Mouse (Mus musculus) thymus, adult 2 months (tissue): ENCODE results near the gene Tmem59l. TPM values are rescaled to one million over a fixed set of nuclear protein-coding genes. Genes with fewer than 3 reads are reported as not detected.

ENCODE experiments used
- DNase-seq: peaks from one replicate; pipeline ENCODE4 v3.0.0; 2021
- H3K27ac ChIP-seq: fragments of 200-500 bp; 2 replicates; pipeline ENCODE4 v1.5.1; 2012; ENCODE audit warnings: low read length, control low read depth; ENCODE audit not compliant: control insufficient read depth, insufficient read depth
- H3K27me3 ChIP-seq: fragments of 200-500 bp; 2 replicates; pipeline ENCODE4 v1.6.1; 2012; ENCODE audit warnings: mild to moderate bottlenecking, low read length, moderate library complexity, mixed read lengths; ENCODE audit not compliant: control insufficient read depth, insufficient read depth
- H3K36me3 ChIP-seq: fragments of 200-500 bp; 2 replicates; pipeline ENCODE4 v1.6.1; 2012; ENCODE audit warnings: mild to moderate bottlenecking, low read length, moderate library complexity; ENCODE audit not compliant: control insufficient read depth, insufficient read depth
- H3K4me1 ChIP-seq: fragments of 200-500 bp; replicated peaks from 2 replicates; pipeline ENCODE4 v1.6.1; 2012; ENCODE audit warnings: low read length; ENCODE audit not compliant: control insufficient read depth, insufficient read depth
- H3K4me3 ChIP-seq: fragments of 200-500 bp; 2 replicates; pipeline ENCODE4 v1.5.1; 2012; ENCODE audit warnings: mild to moderate bottlenecking, low read length, control low read depth, moderate library complexity; ENCODE audit not compliant: control insufficient read depth, insufficient read depth
- CTCF ChIP-seq: fragments of 200-500 bp; IDR thresholded peaks from 2 replicates; pipeline ENCODE4 v1.5.1; 2012; ENCODE audit warnings: mild to moderate bottlenecking, control low read depth, low read length, moderate library complexity, borderline replicate concordance; ENCODE audit not compliant: control insufficient read depth, poor library complexity, insufficient read depth; ENCODE audit errors: extremely low read depth
- POLR2A ChIP-seq: fragments of 200-500 bp; IDR thresholded peaks from 2 replicates; pipeline ENCODE4 v1.6.1; 2012; ENCODE audit warnings: mild to moderate bottlenecking, low read length, control low read depth, moderate library complexity; ENCODE audit not compliant: control insufficient read depth, poor library complexity, insufficient read depth; ENCODE audit errors: extremely low read depth
- WGBS: fragments of 180-500 bp; shearing (Covaris S2); methylation state at CpG from one replicate; pipeline ENCODE4 v1.1.7; 2018; 5-methylcytosine and 5-hydroxymethylcytosine counted together
- polyA plus RNA-seq: library from polyadenylated mRNA; depleted of rRNA; stranded (reverse); fragments of >200 nt; gene quantifications from 2 replicates; pipeline ENCODE4 v1.2.3, GENCODE M21; 2012

The Tmem59l gene
- polyA plus RNA-seq, 1 experiment: 0.39 TPM

GRCm38 (mm10) chr8:70453852-70454251, 33.3 kb downstream of the Tmem59l start:
- no peak for DNase-seq
- H3K36me3 ChIP-seq: no peaks in the 10 kb centered on the region
- no peaks in the 10 kb centered on the region for H3K27me3 ChIP-seq
- TF ChIP-seq CTCF: no peak
- TF ChIP-seq POLR2A: no peak
- H3K4me3 ChIP-seq: no peak overlapping the region
- H3K27ac ChIP-seq: no peak overlapping the region
- H3K4me1 ChIP-seq: peaks cover 11% of the 10 kb centered on the region
- 96% methylated on average over 5 of the region's 5 CpGs for WGBS

GRCm38 (mm10) chr8:70452196-70452966, 34.8 kb downstream of the Tmem59l start:
- 94% methylated on average over 52 of the region's 52 CpGs for WGBS
- Histone ChIP-seq H3K4me1 (peaks cover 11% of the 10 kb centered on the region), H3K36me3 (no peaks in the 10 kb centered on the region), H3K27me3 (no peaks in the 10 kb centered on the region), H3K27ac (no peak overlapping the region), H3K4me3 (no peak overlapping the region)
- no peak for DNase-seq
- TF ChIP-seq POLR2A (no peak), CTCF (no peak)

GRCm38 (mm10) chr8:70447639-70448420, 39.3 kb downstream of the Tmem59l start:
- no peak for DNase-seq
- Histone ChIP-seq H3K4me3 (no peak overlapping the region), H3K27ac (no peak overlapping the region), H3K27me3 (no peaks in the 10 kb centered on the region), H3K36me3 (no peaks in the 10 kb centered on the region), H3K4me1 (peaks cover 11% of the 10 kb centered on the region)
- WGBS: 88% methylated on average over 19 of the region's 19 CpGs
- TF ChIP-seq POLR2A (no peak), CTCF (no peak)

GRCm38 (mm10) chr8:70445988-70446387, 41.2 kb downstream of the Tmem59l start:
- no peak for DNase-seq
- Histone ChIP-seq H3K4me3 (no peak overlapping the region), H3K4me1 (peaks cover 11% of the 10 kb centered on the region), H3K36me3 (no peaks in the 10 kb centered on the region), H3K27ac (no peak overlapping the region), H3K27me3 (no peaks in the 10 kb centered on the region)
- TF ChIP-seq POLR2A (no peak), CTCF (no peak)
- WGBS: 82% methylated on average over 1 of the region's 1 CpGs

- Histone ChIP-seq H3K27me3 (no peaks in the 10 kb centered on the region), H3K4me3 (no peak overlapping the region), H3K36me3 (no peaks in the 10 kb centered on the region), H3K4me1 (peaks cover 9% of the 10 kb centered on the region), H3K27ac (no peak overlapping the region)
- no peak for TF ChIP-seq POLR2A
- 70% methylated on average over 4 of the region's 4 CpGs for WGBS
- no peak for DNase-seq
Observed at GRCm38 (mm10) chr8:70443326-70443725, 43.8 kb downstream of the Tmem59l start.

- no peak for TF ChIP-seq CTCF
- TF ChIP-seq POLR2A: no peak
- Histone ChIP-seq H3K27ac (no peak overlapping the region), H3K36me3 (no peaks in the 10 kb centered on the region), H3K27me3 (no peaks in the 10 kb centered on the region), H3K4me3 (no peak overlapping the region), H3K4me1 (peaks cover 10% of the 10 kb centered on the region)
- DNase-seq: no peak
- whole genome bisulfite sequencing: 88% methylated on average over 3 of the region's 3 CpGs
Observed at GRCm38 (mm10) chr8:70441565-70441964, 45.6 kb downstream of the Tmem59l start.

GRCm38 (mm10) chr8:70440246-70440645, 46.9 kb downstream of the Tmem59l start:
- Histone ChIP-seq H3K27ac (no peak overlapping the region), H3K36me3 (no peaks in the 10 kb centered on the region), H3K27me3 (no peaks in the 10 kb centered on the region), H3K4me3 (no peak overlapping the region), H3K4me1 (peaks cover 10% of the 10 kb centered on the region)
- DNase-seq: no peak
- WGBS: 75% methylated on average over 3 of the region's 3 CpGs
- TF ChIP-seq POLR2A: no peak
- no peak for TF ChIP-seq CTCF
